Mouse (Mus musculus): ENCODE results near the gene Hk2.

DNA sequence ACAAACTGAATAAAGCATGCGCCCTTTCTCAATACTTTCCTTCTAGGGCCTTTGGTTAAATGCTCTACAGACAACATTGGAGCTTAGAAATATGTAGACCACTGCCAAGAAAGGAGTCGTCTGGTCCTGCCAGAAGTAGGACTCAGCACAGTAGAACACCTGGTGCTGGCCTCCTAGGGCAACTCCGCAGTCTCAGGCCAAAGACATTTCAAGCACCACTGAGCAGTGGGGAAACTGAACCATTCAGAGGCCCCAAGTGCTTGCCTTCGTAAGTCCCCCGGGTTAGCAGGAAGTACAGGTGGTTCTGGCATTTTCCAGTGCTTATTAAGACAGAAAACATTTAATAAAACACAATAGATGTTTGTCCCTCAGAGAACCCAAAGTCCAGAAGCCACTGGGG, 59.4 kb downstream of the Hk2 start:
- TF ChIP-seq CTCF (IDR thresholded peaks at IDR 0.05; ENCODE audit: low read depth) (no peak), EP300 (IDR thresholded peaks at IDR 0.05; ENCODE audit: low read depth) (no peak)
